Mouse (Mus musculus) right cerebral cortex, postnatal 14 days (tissue): ENCODE measurements at regions not wholly inside any gene's neighbourhood (a gene's known extent, or its start where the extent isn't known, plus 50 kb on each side); places are given as distances from the start of the nearest gene placed in this dataset.

Experiments used
- DNase-seq: peaks from one replicate; pipeline ENCODE4 v3.0.0; 2022

- DNase-seq: no peak
Measured at GRCm38 (mm10) chr2:167847281-167848077, 84.4 kb upstream of the Ptpn1 start.

- no peak for DNase-seq
Measured at GRCm38 (mm10) chr2:167845370-167845769, 86.5 kb upstream of the Ptpn1 start.

- DNase-seq: no peak
Measured at GRCm38 (mm10) chr2:167844556-167844955, 87.3 kb upstream of the Ptpn1 start.

GRCm38 (mm10) chr2:167843921-167844320 is 87.9 kb upstream of the Ptpn1 start:
- DNase-seq: no peak

GRCm38 (mm10) chr2:167842993-167843392 is 88.9 kb upstream of the Ptpn1 start:
- no peak for DNase-seq

- no peak for DNase-seq
Measured at GRCm38 (mm10) chr2:167842473-167842872, 89.4 kb upstream of the Ptpn1 start.

- no peak for DNase-seq
Measured at GRCm38 (mm10) chr2:167841339-167842240, 90.3 kb upstream of the Ptpn1 start.

- DNase-seq: no peak
Measured at GRCm38 (mm10) chr2:167840344-167840743, 91.5 kb upstream of the Ptpn1 start.

- DNase-seq: no peak
Measured at GRCm38 (mm10) chr2:167839324-167839981, 92.4 kb upstream of the Ptpn1 start.

GRCm38 (mm10) chr2:167837596-167837995 is 94.3 kb upstream of the Ptpn1 start:
- no peak for DNase-seq

- no peak for DNase-seq
Measured at GRCm38 (mm10) chr2:167836611-167837010, 95.2 kb upstream of the Ptpn1 start.

GRCm38 (mm10) chr2:167834605-167835004 is 97.3 kb upstream of the Ptpn1 start:
- DNase-seq: no peak

- no peak for DNase-seq
Measured at GRCm38 (mm10) chr2:167833290-167833953, 98.4 kb upstream of the Ptpn1 start.

- DNase-seq: no peak
Measured at GRCm38 (mm10) chr2:167831076-167832039, 100.5 kb upstream of the Ptpn1 start.

GRCm38 (mm10) chr2:167828258-167828657 is 103.6 kb upstream of the Ptpn1 start:
- DNase-seq: no peak

- DNase-seq: no peak
Measured at GRCm38 (mm10) chr2:167826922-167827703, 104.7 kb upstream of the Ptpn1 start.

GRCm38 (mm10) chr2:167823513-167823912 is 108.3 kb upstream of the Ptpn1 start:
- no peak for DNase-seq

GRCm38 (mm10) chr2:167823044-167823443 is 108.8 kb upstream of the Ptpn1 start:
- DNase-seq: no peak

- DNase-seq: no peak
Measured at GRCm38 (mm10) chr2:167821186-167821585, 110.7 kb upstream of the Ptpn1 start.

GRCm38 (mm10) chr2:167818799-167819198 is 113.1 kb upstream of the Ptpn1 start:
- no peak for DNase-seq

- DNase-seq: no peak
Measured at GRCm38 (mm10) chr2:167817030-167817429, 114.8 kb upstream of the Ptpn1 start.
